Mouse (Mus musculus) yolk sac, embryonic 10.5 days (tissue): ENCODE results near the gene Rdh16f1.
"Not testable (repeated sequence)": the region's sequence is repeated elsewhere in the genome, so short reads cannot be mapped to it uniquely, and the experiment has no call there.

Experiments used
- DNase-seq: peaks from one replicate; pipeline ENCODE4 v3.0.0-alpha.2; 2017; ENCODE audit warnings: low spot score

Gene Rdh16f1

GRCm38 (mm10) chr10:127748847-127749612, 10.6 kb upstream of the Rdh16f1 start:
- DNase-seq, result peak; percentile 72

GRCm38 (mm10) chr10:127750136-127750777, 9.3 kb upstream of the Rdh16f1 start:
- DNase-seq, result no peak

- DNase-seq, result no peak
Measured at GRCm38 (mm10) chr10:127751548-127751947, 8.0 kb upstream of the Rdh16f1 start, which contains the start of gene Gpr182. Gpr182 (minus strand) TSS chr10:127751732.

GRCm38 (mm10) chr10:127754566-127755166, 4.9 kb upstream of the Rdh16f1 start:
- no peak for DNase-seq

GRCm38 (mm10) chr10:127755246-127755645, 4.3 kb upstream of the Rdh16f1 start:
- DNase-seq, result no peak

- DNase-seq, result no peak
Measured at GRCm38 (mm10) chr10:127755770-127756468, 3.7 kb upstream of the Rdh16f1 start.

GRCm38 (mm10) chr10:127762926-127763325, 3.3 kb downstream of the Rdh16f1 start:
- DNase-seq, result not testable (repeated sequence)

- DNase-seq, result peak; percentile 58
Measured at GRCm38 (mm10) chr10:127763914-127764680, 4.5 kb downstream of the Rdh16f1 start.

- DNase-seq, result no peak
Measured at GRCm38 (mm10) chr10:127766564-127766963, 7.0 kb downstream of the Rdh16f1 start.

- no peak for DNase-seq
Measured at GRCm38 (mm10) chr10:127776011-127776410, 16.4 kb downstream of the Rdh16f1 start, which contains the start of gene Rdh9. Rdh9 (plus strand) TSS chr10:127776386.

- DNase-seq, result not testable (repeated sequence)
Measured at GRCm38 (mm10) chr10:127782321-127782720, 22.7 kb downstream of the Rdh16f1 start.

GRCm38 (mm10) chr10:127785411-127785810, 25.8 kb downstream of the Rdh16f1 start:
- DNase-seq, result not testable (repeated sequence)

GRCm38 (mm10) chr10:127799295-127799694, 39.7 kb downstream of the Rdh16f1 start:
- peak; percentile 24 for DNase-seq

GRCm38 (mm10) chr10:127800891-127801290, 41.3 kb downstream of the Rdh16f1 start, which contains the start of gene Rdh16:
Rdh16 (plus strand) TSS chr10:127801152.
- no peak for DNase-seq

- no peak for DNase-seq
Measured at GRCm38 (mm10) chr10:127801612-127802011, 42.0 kb downstream of the Rdh16f1 start.

- DNase-seq, result no peak
Measured at GRCm38 (mm10) chr10:127802236-127802635, 42.6 kb downstream of the Rdh16f1 start.

- no peak for DNase-seq
Measured at GRCm38 (mm10) chr10:127804416-127804815, 44.8 kb downstream of the Rdh16f1 start.

GRCm38 (mm10) chr10:127815888-127816287, 56.3 kb downstream of the Rdh16f1 start:
- no peak for DNase-seq

GRCm38 (mm10) chr10:127817268-127817910, 57.8 kb downstream of the Rdh16f1 start:
- not testable (repeated sequence) for DNase-seq

GRCm38 (mm10) chr10:127821806-127822205, 62.2 kb downstream of the Rdh16f1 start:
- not testable (repeated sequence) for DNase-seq

- no peak for DNase-seq
Measured at GRCm38 (mm10) chr10:127825386-127825785, 65.8 kb downstream of the Rdh16f1 start.
